Mouse (Mus musculus) neural tube, embryonic 15.5 days (tissue): ENCODE data around the gene Ccdc12. TPM values are rescaled to one million over a fixed set of nuclear protein-coding genes. Genes with fewer than 3 reads are reported as not detected.

Source experiments
- ATAC-seq: fragments of 200-750 bp; cut with Nextera tagmentation; 2 replicates; pipeline ENCODE4 v1.8.0; 2017; ENCODE audit warnings: mild to moderate bottlenecking, moderate TSS enrichment, moderate library complexity; ENCODE audit not compliant: low FRiP score
- H3K27ac ChIP-seq: fragments of 300-500 bp; sonication (generic); replicated peaks from 2 replicates; pipeline ENCODE4 v1.5.1; 2015; ENCODE audit warnings: mild to moderate bottlenecking, inconsistent platforms
- H3K27me3 ChIP-seq: fragments of 300-500 bp; sonication (generic); replicated peaks from 2 replicates; pipeline ENCODE4 v1.6.1; 2015; ENCODE audit warnings: inconsistent platforms
- H3K36me3 ChIP-seq: fragments of 300-500 bp; sonication (generic); 2 replicates; pipeline ENCODE4 v1.6.1; 2015; ENCODE audit warnings: inconsistent platforms
- H3K4me1 ChIP-seq: fragments of 300-500 bp; sonication (generic); 2 replicates; pipeline ENCODE4 v1.6.1; 2015; ENCODE audit warnings: inconsistent platforms
- H3K4me2 ChIP-seq: fragments of 300-500 bp; sonication (generic); 2 replicates; pipeline ENCODE4 v1.6.1; 2015; ENCODE audit warnings: inconsistent platforms, mild to moderate bottlenecking, moderate library complexity
- H3K4me3 ChIP-seq: fragments of 300-500 bp; sonication (generic); replicated peaks from 2 replicates; pipeline ENCODE4 v1.5.1; 2015; ENCODE audit warnings: mild to moderate bottlenecking, inconsistent platforms
- H3K9ac ChIP-seq: fragments of 300-500 bp; sonication (generic); replicated peaks from 2 replicates; pipeline ENCODE4 v1.6.1; 2015; ENCODE audit warnings: mild to moderate bottlenecking, inconsistent platforms
- H3K9me3 ChIP-seq: fragments of 300-500 bp; sonication (generic); replicated peaks from 2 replicates; pipeline ENCODE4 v1.6.1; 2016; ENCODE audit warnings: inconsistent platforms
- WGBS: fragments of 180-500 bp; shearing (Covaris S2); methylation state at CpG from one replicate; pipeline ENCODE4 v1.1.7; 2015; ENCODE audit warnings: mixed read lengths; 5-methylcytosine and 5-hydroxymethylcytosine counted together
- polyA plus RNA-seq: library from polyadenylated mRNA; unstranded; fragments of >200 nt; fragmentation: Nextera tagmentation; extraction: Ambion mirVana; gene quantifications from 2 replicates; pipeline ENCODE4 v1.2.1, GENCODE M21; 2015

Ccdc12 gene
- polyA plus RNA-seq, 1 experiment from 2014 or later, result 96.3 TPM

DNA sequence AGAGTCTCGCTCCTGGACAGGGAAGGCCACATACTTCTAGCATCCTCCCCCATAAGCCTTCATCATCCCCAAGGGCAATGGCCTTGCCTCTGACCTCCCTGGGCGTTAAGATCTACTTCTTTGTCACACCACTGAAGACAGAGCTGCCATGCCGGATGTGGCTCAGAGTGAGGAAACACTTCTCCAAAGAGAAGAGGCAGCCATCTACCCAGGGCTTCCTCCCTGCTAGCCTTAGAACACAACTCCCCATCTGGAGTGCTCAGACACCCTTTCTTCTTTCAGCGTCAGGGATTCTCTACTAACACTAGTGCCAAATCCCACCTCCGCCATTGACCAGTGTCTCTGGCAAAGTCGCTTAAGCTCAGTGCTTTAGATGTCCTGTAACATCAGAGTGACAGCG lies 77.9 kb downstream of the Ccdc12 start:
- WGBS, result 74% methylated on average over 7 of the region's 7 CpGs
- peaks cover 11% of the 10 kb centered on the region for H3K27me3 ChIP-seq
- ATAC-seq, result no peak
- no peak overlapping the region for H3K9ac ChIP-seq
- peaks cover 29% of the 10 kb centered on the region for H3K4me1 ChIP-seq
- no peak overlapping the region for H3K4me3 ChIP-seq
- no peaks in the 10 kb centered on the region for H3K9me3 ChIP-seq
- H3K27ac ChIP-seq, result no peak overlapping the region
- H3K36me3 ChIP-seq, result no peaks in the 10 kb centered on the region
- H3K4me2 ChIP-seq, result no peak overlapping the region

DNA sequence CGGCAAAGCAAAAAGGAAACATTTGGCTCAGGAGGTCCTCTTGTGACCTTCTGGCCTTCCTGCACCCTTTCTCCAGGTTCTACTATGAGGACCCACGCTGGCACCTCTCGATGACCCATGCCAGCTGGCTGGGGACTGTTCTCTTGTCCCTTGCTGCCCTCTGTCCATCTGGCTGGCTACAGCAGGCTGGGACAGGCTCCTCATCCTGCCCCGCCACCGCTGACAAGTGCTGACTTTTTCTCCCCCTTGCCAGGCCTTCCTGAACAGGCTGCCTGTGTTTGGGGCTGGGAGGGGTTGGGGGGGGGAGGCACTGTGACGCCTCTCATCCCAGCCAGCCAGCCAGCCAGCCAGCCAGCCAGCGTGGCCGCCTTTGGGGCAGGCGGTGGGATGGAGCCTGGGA lies 80.1 kb downstream of the Ccdc12 start:
- no peaks in the 10 kb centered on the region for H3K36me3 ChIP-seq
- no peak overlapping the region for H3K4me2 ChIP-seq
- H3K27me3 ChIP-seq, result peaks cover 23% of the 10 kb centered on the region
- 42% methylated on average over 9 of the region's 9 CpGs for WGBS
- H3K9me3 ChIP-seq, result no peaks in the 10 kb centered on the region
- no peak overlapping the region for H3K9ac ChIP-seq
- H3K4me1 ChIP-seq, result peaks cover 39% of the 10 kb centered on the region
- no peak for ATAC-seq
- H3K27ac ChIP-seq, result no peak overlapping the region
- H3K4me3 ChIP-seq, result no peak overlapping the region

DNA sequence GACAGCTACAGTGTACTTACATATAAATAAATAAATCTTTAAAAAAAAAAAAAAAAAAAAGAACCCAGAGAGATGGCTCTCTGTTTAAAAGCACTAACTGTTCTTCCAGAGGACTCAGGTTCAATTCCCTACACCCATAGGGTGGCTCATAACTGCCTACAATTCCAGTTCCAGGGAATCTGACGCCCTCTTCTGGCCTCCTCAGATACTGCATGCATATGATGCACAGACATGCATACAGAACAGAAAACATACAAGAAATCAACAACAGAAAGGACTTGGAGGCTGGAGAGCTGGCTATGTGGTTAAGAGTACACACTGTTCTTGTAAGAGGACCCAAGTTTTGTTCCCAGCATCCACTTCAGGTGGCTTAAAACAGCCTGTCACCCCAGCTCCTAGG lies 81.8 kb downstream of the Ccdc12 start:
- Histone ChIP-seq H3K4me3 (no peak overlapping the region), H3K27me3 (peaks cover 27% of the 10 kb centered on the region), H3K9ac (no peak overlapping the region), H3K27ac (no peak overlapping the region), H3K4me2 (no peak overlapping the region), H3K36me3 (no peaks in the 10 kb centered on the region), H3K9me3 (no peaks in the 10 kb centered on the region), H3K4me1 (peaks cover 44% of the 10 kb centered on the region)
- no peak for ATAC-seq
- 19% methylated on average over 1 of the region's 1 CpGs for WGBS

DNA sequence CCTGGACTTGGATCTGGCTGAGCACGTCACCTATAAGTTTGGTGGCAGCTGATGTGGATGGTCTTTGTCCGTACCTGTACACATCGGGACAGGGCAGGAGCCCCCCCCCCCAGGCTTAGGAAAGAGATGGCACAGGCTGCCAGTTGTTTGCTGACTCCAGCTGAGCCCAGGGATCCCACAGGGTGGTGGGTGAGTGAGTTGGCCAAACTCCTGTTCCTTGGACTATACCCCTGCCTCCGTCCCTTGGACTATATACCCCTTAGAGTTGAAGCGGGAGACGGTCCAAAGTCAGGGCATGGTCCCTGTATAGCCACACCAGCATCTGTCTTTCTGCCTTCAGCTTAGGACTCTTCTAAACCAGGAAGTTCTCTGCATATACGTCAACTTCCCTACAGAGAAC lies 83.7 kb downstream of the Ccdc12 start:
- no peak for ATAC-seq
- no peak overlapping the region for H3K27ac ChIP-seq
- 91% methylated on average over 7 of the region's 7 CpGs for WGBS
- H3K27me3 ChIP-seq, result peaks cover 31% of the 10 kb centered on the region
- H3K4me3 ChIP-seq, result no peak overlapping the region
- H3K9ac ChIP-seq, result no peak overlapping the region
- H3K4me1 ChIP-seq, result peaks cover 47% of the 10 kb centered on the region
- H3K9me3 ChIP-seq, result no peaks in the 10 kb centered on the region
- H3K36me3 ChIP-seq, result no peaks in the 10 kb centered on the region
- no peak overlapping the region for H3K4me2 ChIP-seq

DNA sequence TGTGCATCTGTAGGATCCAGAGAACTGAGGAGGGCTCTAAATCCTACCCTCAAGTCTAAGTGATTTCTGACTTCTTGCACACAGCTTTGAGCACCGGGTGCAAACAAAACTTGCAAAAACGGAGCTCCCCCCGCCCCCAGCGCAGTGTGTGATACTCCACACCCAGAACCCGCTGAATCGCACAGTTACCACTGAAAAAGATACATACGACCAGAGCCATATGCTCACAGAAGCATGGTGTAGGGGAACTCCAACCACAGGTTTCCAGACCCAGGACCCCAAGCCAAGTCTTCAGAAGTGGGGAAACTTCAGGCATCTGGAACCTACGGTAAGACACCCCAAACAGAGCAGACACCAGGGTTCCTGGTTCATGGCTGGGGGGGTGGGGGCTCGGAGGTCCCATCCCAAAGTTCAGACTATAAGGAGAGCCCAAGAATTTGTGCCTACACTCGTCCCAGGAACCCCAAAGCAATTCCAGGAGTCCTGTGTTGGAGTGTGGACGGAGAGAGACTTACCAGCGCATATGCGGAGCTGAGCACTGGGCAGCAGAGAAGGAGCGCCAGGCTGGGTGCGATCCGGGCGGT lies 85.5 kb downstream of the Ccdc12 start, which contains the start of gene Myl3:
TSS of gene Myl3 (plus strand) at position 151 of the 584 bp plus-strand sequence.
- H3K4me3 ChIP-seq, result peak within 1 kb of the TSS; percentile 68
- peak within 1 kb of the TSS; percentile 61 for H3K27ac ChIP-seq
- H3K9ac ChIP-seq, result peak within 1 kb of the TSS; percentile 70
- H3K4me2 ChIP-seq, result peak within 1 kb of the TSS; percentile 98
- ATAC-seq, result no peak
- H3K9me3 ChIP-seq, result no peaks in the 10 kb centered on the region
- H3K27me3 ChIP-seq, result peaks cover 38% of the 10 kb centered on the region
- no peaks in the 10 kb centered on the region for H3K36me3 ChIP-seq
- 2% methylated on average over 17 of the region's 17 CpGs for WGBS
- H3K4me1 ChIP-seq, result peaks cover 44% of the 10 kb centered on the region

DNA sequence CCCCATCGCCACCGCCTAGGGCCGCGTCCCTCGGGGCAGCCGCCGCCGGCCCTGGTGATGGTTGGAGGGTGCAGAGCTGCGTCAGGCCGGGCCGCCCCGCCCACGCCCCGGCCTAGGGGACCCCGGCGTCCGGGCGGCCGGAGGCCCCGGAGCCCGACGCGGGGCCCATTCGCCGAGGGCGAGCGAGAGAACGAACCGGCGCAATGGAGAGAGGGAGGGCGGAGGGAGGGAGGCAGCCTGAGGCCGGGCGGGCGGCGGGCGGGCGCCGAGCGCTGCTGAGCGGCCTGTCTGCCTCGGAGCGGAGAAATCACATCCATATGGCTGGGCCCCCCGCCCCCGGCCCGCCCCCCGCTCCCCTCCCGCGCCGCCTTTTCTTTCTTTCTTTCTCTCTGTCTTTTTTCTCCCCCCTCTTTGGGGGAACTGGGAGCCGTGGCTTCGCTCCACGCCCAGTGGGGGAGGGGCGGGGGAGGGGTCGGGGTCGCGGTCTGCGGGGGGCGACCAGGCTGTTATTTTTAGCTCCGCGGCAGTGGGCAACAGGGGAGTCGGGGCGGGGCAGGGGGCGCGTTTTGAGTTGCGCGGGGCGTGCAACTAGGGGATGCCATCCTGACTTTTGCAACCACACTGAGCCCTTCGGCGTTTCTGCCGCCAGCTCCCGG lies 86.1 kb downstream of the Ccdc12 start:
- Histone ChIP-seq H3K27me3 (peaks cover 38% of the 10 kb centered on the region), H3K4me2 (peak overlapping the region; percentile 98), H3K4me1 (peaks cover 37% of the 10 kb centered on the region), H3K9me3 (no peaks in the 10 kb centered on the region), H3K36me3 (no peaks in the 10 kb centered on the region), H3K27ac (peak overlapping the region; percentile 61), H3K9ac (peak overlapping the region; percentile 70), H3K4me3 (peak overlapping the region; percentile 68)
- ATAC-seq, result peak; percentile 56
- under 1% methylated on average over 55 of the region's 71 CpGs for WGBS

DNA sequence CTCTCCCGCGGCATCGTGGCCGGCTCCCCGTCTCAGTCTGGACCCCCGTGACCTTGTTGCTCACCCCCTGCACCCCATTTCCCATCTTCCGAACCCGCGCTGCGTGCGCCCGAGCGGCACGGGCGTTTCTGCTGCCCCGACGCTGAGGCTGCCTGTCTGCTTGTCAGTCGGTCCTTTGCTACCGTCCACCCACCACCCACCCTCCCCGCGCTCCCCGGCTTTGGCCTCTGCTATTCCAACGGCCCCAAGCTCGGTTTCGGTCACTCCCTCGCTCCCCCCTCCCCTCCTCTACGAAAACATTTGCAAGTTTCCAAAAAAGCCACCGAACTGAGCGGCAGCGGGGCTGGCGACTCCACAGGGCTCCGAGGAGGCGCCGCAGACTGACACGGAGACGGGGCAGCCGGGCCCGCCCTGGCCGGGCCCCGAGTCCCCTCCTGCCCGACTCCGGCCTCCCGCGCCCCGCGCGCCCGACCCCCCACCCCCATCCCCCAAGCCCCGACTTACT lies 86.7 kb downstream of the Ccdc12 start:
- WGBS, result 1% methylated on average over 49 of the region's 49 CpGs
- Histone ChIP-seq H3K4me2 (peak overlapping the region; percentile 98), H3K4me3 (peak overlapping the region; percentile 68), H3K4me1 (peaks cover 36% of the 10 kb centered on the region), H3K27me3 (peaks cover 38% of the 10 kb centered on the region), H3K27ac (peak overlapping the region; percentile 60), H3K9me3 (no peaks in the 10 kb centered on the region), H3K9ac (peak overlapping the region; percentile 70), H3K36me3 (no peaks in the 10 kb centered on the region)
- ATAC-seq, result 0 out of 2 replicates have a peak, but pooled peaks have one; percentile 29

DNA sequence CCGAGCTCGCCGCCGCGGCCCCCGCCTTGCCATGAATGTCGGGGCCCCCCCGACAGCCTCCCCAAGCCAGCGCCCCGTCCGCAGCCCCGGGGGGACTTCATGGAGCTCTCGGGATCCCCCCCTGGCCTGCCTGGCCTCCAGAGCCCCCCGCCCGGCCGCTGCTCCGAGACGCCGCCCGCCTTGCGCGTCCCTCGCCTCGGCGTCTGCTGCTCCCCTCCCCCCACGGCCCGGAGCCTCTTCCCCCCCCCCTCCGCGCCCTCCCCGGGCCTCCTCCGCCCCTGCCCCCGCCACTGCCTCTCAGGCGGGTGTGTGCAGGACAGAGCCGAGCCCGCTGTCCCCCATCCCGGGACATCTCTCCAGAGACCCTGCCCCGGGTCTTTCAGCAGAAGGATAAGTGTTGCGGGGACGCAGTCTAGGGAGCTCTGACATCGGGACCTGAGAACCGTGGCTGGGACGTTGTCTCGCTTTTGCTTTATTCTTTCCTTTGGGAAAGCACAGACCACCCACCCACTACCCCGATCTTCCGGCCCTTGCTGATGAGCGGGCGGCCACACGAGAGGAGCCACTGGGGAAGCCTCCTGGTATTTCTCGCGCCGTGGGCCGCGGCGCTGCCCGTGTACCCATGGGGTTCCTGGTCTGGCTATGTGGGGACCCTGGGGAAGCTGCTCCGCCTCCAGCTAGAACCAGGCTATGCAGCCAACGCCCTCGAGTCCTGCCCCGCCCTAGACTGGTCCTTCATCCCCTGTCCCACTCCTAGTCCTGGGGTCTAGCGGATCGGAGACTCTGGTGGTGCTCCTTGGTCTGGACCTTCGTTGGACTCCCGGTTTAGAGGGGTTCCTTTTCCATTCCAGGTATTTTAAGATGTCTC lies 87.4 kb downstream of the Ccdc12 start:
- Histone ChIP-seq H3K4me1 (peaks cover 36% of the 10 kb centered on the region), H3K9ac (peak overlapping the region; percentile 70), H3K27ac (peak overlapping the region; percentile 60; the same call in 1 of the 2 replicates), H3K4me3 (peak overlapping the region; percentile 68), H3K9me3 (no peaks in the 10 kb centered on the region), H3K36me3 (no peaks in the 10 kb centered on the region), H3K4me2 (peak overlapping the region; percentile 98), H3K27me3 (peaks cover 38% of the 10 kb centered on the region)
- 0 out of 2 replicates have a peak, but pooled peaks have one; percentile 23 for ATAC-seq
- WGBS, result 3% methylated on average over 58 of the region's 63 CpGs

DNA sequence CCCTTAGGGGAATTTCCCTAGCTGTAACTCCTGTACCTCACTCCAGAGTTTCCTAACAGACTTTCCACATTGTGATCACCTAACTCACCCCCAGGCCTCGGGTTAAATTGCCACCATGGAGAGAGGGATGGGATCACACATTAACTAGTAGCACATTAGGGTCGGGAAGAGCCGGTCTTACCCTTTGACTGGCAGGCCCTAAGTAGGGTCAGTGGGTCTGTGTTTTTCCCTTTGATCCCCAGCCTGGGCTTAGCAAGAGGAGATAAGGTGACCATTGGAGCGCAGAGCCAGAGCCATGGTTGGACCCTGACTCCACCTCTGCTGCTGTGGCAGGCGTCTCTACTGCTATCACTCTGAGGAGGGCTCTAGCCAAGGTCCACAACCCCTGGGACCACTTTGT lies 89.4 kb downstream of the Ccdc12 start:
- Histone ChIP-seq H3K4me2 (no peak overlapping the region), H3K4me3 (no peak overlapping the region), H3K27ac (no peak overlapping the region), H3K4me1 (peaks cover 32% of the 10 kb centered on the region), H3K9me3 (no peaks in the 10 kb centered on the region), H3K9ac (no peak overlapping the region), H3K27me3 (peaks cover 31% of the 10 kb centered on the region), H3K36me3 (no peaks in the 10 kb centered on the region)
- ATAC-seq, result no peak
- WGBS, result 25% methylated on average over 5 of the region's 5 CpGs

DNA sequence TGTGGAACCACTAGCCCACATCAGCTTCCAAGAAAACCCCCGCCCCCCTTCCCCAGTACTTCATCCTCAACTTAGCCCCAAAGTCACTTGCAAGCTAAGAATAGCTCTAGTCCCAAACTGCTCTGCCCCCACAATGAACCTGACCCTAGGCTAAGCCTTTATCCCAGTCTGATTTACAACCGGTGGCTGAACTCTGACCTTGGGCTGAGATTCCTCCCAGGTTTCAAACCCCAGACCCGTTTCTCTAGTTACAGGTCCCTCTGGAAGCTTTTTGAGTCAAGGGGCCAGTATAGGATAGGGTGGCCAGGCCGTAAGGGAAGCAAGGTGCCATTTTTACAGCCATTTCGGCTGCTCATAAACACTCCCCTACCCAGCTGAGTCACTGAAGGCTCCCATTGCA lies 89.9 kb downstream of the Ccdc12 start:
- Histone ChIP-seq H3K4me3 (no peak overlapping the region), H3K27ac (no peak overlapping the region), H3K27me3 (peaks cover 27% of the 10 kb centered on the region), H3K36me3 (no peaks in the 10 kb centered on the region), H3K4me1 (peaks cover 27% of the 10 kb centered on the region), H3K4me2 (no peak overlapping the region), H3K9me3 (no peaks in the 10 kb centered on the region), H3K9ac (no peak overlapping the region)
- 19% methylated on average over 5 of the region's 5 CpGs for WGBS
- no peak for ATAC-seq

DNA sequence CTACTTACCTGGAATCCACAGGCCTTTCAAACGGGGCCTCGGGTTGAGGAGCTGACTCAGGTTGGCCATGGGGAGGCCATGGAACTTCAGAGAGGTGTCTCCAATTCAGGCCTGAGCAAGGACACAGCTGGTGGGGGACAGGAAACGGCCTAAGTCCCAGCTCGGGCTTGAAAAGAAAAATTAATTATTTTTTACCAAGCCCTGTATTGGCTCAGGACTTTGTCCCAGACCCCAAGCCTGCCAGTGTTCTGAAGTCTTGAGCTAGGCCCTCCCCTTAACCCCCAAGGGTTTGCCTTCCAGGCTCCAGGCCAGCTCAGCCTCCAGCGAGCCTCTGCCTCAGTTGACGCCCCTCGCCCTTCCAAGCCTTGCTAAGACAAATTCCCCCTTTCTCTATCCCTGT lies 90.7 kb downstream of the Ccdc12 start, which contains the start of gene Pth1r:
TSS of gene Pth1r (minus strand) at position 185 of the 400 bp plus-strand sequence.
- no peak within 1 kb of the TSS for H3K27ac ChIP-seq
- H3K9ac ChIP-seq, result no peak within 1 kb of the TSS
- 63% methylated on average over 7 of the region's 7 CpGs for WGBS
- no peaks in the 10 kb centered on the region for H3K36me3 ChIP-seq
- peaks cover 20% of the 10 kb centered on the region for H3K4me1 ChIP-seq
- no peak within 1 kb of the TSS for H3K4me3 ChIP-seq
- H3K27me3 ChIP-seq, result peaks cover 21% of the 10 kb centered on the region
- no peak for ATAC-seq
- no peaks in the 10 kb centered on the region for H3K9me3 ChIP-seq
- H3K4me2 ChIP-seq, result no peak within 1 kb of the TSS
